Mouse (Mus musculus) retina, postnatal 7 days (tissue): ENCODE data around the gene Olfr113.
"Not testable (repeated sequence)": the region's sequence is repeated elsewhere in the genome, so short reads cannot be mapped to it uniquely, and the experiment has no call there.

Experiments used
- DNase-seq: peaks from one replicate; pipeline ENCODE4 v3.0.0-alpha.2; 2012; ENCODE audit warnings: low read depth, low spot score

The Olfr113 gene

DNA sequence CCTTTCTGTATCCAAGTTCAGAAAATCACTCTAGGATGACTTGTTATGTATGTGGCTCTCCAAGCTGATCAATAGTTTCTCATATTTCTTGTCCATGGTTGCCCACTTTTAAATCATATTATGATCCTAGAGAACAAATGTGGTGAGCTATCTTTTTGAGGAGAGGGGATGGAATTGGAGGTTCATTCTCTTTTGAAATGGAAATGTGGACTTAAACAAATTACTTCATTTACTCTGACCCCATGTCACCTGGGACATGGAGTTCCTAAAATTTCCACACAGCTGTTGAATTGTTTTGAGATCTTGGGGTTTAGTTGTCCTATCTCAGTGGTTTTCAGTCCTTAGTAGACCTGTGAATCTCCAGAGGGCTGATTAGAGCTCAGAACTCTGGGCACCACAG, at the start of gene Olfr113:
Gene Olfr113, minus strand, starts transcription at position 101 of the 400 bp plus-strand sequence.
- DNase-seq = no peak

DNA sequence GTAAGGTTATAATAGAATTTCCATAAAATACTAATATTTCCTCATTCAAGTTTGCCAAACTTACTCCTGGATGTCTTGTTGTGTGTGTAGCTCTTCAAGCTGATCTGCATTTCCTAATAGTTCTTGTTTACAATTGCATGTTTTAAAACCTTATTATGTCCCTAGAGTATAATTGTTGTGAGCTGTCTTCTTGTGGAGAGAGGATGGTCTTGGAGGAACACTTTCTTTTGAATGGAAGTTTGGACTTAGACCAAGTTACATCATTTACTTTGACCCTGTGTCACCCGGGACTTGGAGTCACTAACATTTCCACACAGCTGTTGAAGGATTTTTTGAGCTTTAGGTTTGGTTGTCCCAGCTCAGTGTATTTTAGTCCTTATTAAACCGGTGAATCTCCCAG, 49.5 kb upstream of the Olfr113 start, which contains the start of the genes Olfr115 and Olfr116:
Gene Olfr115, minus strand, starts transcription at position 101 of the 400 bp plus-strand sequence.
Gene Olfr116, minus strand, starts transcription at position 191 of the 400 bp plus-strand sequence.
- no peak for DNase-seq

DNA sequence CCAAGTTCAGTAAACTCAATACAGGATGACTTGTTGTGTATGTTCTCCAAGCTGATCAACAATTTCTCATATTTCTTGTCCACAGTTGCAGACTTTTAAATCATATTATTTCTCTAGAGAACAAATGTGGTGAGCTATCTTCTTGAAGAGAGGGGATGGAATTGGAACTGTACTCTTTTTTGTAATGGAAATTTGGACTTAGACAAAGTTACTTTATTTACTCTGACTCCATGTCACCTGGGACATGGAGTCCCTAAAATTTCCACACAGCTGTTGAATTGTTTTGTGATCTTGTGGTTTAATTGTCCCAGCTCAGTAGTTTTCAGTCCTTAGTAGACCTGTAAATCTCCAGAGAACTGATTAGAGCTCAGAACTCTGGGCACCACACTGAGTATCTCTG, 15.2 kb upstream of the Olfr113 start, which contains the start of gene Olfr114:
Gene Olfr114, minus strand, starts transcription at position 101 of the 400 bp plus-strand sequence.
- no peak for DNase-seq

DNA sequence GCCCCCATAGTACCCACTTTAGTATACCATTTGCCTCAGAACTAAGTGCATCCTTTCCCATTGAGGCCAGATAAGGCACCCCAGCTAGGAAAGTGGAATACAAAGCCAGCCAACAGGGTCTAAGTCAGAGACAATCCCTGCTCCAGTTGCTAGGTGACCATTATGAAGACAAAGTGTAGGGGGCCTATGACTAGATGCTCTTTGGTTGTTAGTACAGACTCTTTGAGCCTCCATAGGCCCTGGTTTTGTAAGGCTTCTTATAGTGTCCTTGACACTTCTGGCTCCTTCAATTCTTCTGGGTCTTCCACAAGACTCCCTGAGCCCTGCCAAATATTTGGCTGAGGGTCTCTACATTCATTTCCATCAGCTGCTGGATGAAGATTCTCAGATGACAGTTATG, 8.1 kb downstream of the Olfr113 start, which contains the start of gene Olfr112:
Gene Olfr112, minus strand, starts transcription at position 101 of the 400 bp plus-strand sequence.
- DNase-seq = no peak

DNA sequence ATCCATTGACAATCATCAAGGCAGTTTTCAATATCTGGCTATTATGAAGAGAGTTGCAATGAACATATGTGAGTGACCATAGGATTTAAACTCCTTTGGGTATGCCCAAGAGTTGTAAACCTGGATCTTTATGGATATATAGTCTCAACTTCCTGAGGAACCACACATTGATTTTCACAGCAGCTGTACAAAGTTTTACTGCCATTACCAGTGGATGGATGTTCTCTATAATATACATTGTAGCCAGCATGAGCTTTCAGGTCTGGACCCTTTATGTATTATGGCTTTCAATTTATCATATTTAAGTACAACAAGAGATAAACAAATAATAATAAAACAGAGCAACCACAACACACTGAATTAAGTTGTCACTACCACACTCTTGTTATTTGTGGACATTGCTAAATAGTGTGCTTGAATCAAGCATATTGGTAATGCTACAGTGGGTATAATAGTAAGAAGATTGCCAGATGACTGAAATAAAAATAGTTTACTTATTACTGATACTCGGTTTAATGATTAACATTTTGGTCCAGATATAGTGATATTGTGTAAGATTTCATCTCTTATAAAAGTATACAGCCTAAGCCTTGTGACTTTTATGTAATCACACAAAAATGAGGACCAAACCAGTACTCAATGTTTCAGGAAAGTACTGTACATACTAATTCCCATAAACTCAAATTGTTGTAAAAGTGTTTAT, 18.4 kb downstream of the Olfr113 start:
- DNase-seq = no peak

DNA sequence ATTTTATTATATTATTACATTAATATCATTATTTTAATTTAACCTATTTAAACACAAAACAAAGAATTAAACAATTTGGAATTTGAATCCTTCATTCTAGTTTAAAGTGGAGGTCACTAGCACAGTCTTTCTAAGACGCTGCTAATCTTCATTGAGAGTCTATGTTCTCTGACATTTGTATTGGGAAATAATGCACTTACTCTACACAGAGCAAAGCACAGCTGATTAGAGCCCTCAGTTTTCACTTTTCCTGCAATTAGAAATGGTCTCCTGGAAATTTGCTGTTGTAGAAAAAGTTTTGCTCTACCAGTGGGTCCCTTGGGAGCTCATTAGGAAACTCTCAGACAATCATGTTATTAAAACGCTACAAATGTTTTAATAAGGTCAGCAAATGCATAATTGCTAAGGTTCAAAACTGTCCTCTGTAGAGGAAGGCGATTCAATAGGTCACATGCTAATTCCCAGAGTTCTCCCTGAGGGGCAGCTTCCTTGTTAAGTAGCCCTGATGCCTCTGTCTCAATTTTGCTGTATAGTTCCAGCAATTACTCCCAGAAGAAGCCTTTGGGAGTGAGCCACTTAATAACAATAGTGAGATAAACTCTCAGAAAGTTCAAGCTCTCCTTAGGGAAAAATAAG, 33.5 kb downstream of the Olfr113 start:
- no peak for DNase-seq

DNA sequence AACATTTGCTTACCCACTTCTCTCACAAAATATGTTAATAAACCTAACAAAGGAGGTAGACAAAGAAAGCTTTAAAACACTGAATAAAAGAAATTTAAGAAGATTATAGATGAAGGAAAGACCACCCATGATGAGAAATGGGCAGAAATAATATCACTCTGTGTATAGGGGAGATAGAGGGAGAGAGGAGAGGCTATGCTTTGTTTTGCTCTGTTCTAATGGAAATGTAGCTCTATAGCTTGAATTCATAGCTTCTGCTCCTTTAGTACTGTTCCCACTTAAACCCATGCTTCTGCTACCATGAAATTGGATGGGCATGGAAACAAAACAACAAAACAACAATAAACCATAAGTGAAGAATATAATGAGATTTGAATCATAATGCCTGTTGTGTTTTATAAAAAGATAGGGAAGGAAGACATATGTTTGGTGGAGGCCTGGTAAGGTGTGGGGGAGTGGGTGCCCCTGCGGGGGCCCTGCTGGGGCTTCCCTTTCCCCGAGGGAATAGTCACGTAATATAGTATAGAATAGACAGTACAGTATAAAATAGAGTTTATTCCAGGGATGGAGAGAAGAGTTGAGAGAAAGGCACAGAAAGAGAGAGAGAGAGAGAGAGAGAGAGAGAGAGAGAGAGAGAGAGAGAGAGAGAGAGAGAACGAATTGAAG, 35.9 kb downstream of the Olfr113 start:
- no peak for DNase-seq

DNA sequence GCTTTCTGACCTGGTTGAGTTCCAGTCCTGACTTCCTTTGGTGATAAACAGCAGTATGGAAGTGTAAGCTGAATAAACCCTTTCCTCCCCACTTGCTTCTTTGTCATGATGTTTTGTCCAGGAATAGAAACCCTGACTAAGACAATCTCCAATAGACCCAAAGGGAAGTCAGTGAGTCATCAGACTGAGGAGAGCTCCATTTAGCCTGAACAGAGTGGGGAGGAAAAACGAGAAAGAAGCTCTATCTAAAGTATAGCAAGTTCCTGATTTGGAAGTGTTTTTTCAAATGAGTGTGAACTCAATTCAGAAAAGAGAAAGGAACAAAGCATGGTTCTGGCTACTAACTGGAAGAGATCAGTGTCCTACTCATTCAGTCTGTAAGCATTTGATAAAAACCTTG, 39.0 kb downstream of the Olfr113 start:
- DNase-seq = not testable (repeated sequence)

DNA sequence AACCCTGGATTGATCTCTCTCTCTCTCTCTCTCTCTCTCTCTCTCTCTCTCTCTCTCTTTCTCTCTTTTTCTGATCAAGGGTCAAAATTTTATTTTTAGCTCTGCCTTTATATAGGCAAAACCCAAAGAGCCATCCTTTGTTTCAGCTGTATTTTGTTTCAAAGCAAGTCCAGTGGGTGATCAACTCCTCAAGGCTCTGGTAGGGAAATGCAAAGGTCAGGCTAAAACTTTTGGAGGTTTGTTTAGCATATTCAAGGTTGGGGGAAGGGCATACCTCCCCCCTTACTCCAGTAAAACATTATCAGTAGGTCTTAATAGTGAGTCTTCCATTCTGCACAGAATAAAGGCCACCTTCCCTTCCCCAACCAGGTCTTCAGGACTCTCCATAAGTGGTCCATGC, 42.3 kb downstream of the Olfr113 start:
- no peak for DNase-seq

DNA sequence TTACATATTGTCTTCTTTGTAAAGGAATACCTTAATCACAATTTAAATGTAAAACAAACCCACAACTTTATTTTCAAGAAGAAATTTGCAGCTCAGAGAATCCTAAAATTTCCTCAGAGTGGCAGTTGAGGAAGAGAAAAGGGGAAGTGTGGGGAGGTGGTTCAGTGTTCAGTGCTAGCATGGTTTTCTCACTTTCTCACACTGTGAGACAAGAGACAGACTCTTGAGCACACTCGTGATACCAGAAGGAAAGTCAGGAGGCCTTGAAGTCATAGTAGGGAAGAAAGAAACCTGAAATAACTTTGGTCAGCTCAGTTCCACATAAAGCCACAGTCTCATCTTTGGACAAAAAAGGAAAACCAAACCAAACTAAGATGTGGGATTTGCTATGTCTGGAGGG, 52.0 kb downstream of the Olfr113 start:
- DNase-seq = not testable (repeated sequence)

DNA sequence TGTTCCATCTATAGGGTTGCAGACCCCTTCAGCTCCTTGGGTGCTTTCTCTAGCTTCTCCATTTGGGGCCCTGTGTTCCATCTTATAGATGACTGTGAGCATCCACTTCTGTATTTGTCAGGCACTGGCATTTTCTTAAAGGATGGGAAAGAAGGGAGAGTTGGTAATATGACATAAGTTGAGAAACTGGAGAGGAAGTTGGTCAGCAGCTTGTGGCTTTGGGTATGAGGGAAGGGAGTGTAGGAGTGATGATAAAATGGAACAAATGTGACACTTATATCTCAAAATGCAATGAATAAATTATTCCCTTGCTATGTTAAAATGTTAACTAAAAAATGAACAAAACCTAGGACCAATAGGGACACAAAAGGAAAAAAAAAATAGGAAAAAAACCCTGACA, 52.9 kb downstream of the Olfr113 start:
- DNase-seq = not testable (repeated sequence)
